Mouse (Mus musculus) liver, embryonic 13.5 days (tissue): ENCODE measurements around the gene Abcc2. TPM values are rescaled to one million over a fixed set of nuclear protein-coding genes. Genes with fewer than 3 reads are reported as not detected.

Source experiments
- ATAC-seq: fragments of 200-750 bp; cut with Nextera tagmentation; 2 replicates; pipeline ENCODE4 v1.8.0; 2017; ENCODE audit warnings: low read depth, mild to moderate bottlenecking, moderate number of reproducible peaks, moderate library complexity
- DNase-seq: peaks from one replicate; pipeline ENCODE4 v3.0.0; 2022
- H3K27ac ChIP-seq: fragments of 300-500 bp; sonication (generic); 2 replicates; pipeline ENCODE4 v1.5.1; 2015; ENCODE audit warnings: moderate library complexity, mild to moderate bottlenecking, inconsistent platforms
- H3K27me3 ChIP-seq: fragments of 300-500 bp; sonication (generic); 2 replicates; pipeline ENCODE4 v1.6.1; 2015; ENCODE audit warnings: mild to moderate bottlenecking, inconsistent platforms
- H3K36me3 ChIP-seq: fragments of 300-500 bp; sonication (generic); 2 replicates; pipeline ENCODE4 v1.6.1; 2015; ENCODE audit warnings: mild to moderate bottlenecking, inconsistent platforms
- H3K4me1 ChIP-seq: fragments of 300-500 bp; sonication (generic); replicated peaks from 2 replicates; pipeline ENCODE4 v1.6.1; 2015; ENCODE audit warnings: inconsistent platforms
- H3K4me2 ChIP-seq: fragments of 300-500 bp; sonication (generic); 2 replicates; pipeline ENCODE4 v1.6.1; 2015; ENCODE audit warnings: inconsistent platforms, mild to moderate bottlenecking, moderate library complexity
- H3K4me3 ChIP-seq: fragments of 300-500 bp; sonication (generic); replicated peaks from 2 replicates; pipeline ENCODE4 v1.5.1; 2015; ENCODE audit warnings: mild to moderate bottlenecking, inconsistent platforms
- H3K9ac ChIP-seq: fragments of 300-500 bp; sonication (generic); 2 replicates; pipeline ENCODE4 v1.6.1; 2015; ENCODE audit warnings: mild to moderate bottlenecking, inconsistent platforms
- H3K9me3 ChIP-seq: fragments of 300-500 bp; sonication (generic); replicated peaks from 2 replicates; pipeline ENCODE4 v1.6.1; 2016; ENCODE audit warnings: inconsistent platforms
- WGBS: fragments of 180-500 bp; shearing (Covaris S2); methylation state at CpG from one replicate; pipeline ENCODE4 v1.1.7; 2015; ENCODE audit not compliant: insufficient replicate concordance; 5-methylcytosine and 5-hydroxymethylcytosine counted together
- polyA plus RNA-seq: library from polyadenylated mRNA; unstranded; fragments of >200 nt; fragmentation: Nextera tagmentation; extraction: Ambion mirVana; gene quantifications from 2 replicates; pipeline ENCODE4 v1.2.1, GENCODE M21; 2015

Gene Abcc2
- polyA plus RNA-seq, 1 experiment from 2014 or later = 8.9 TPM

GRCm38 (mm10) chr19:43852837-43853545 lies 71.0 kb downstream of the Abcc2 start:
- Histone ChIP-seq H3K4me3 (no peak overlapping the region), H3K27me3 (no peaks in the 10 kb centered on the region), H3K9me3 (no peaks in the 10 kb centered on the region), H3K36me3 (peaks cover 38% of the 10 kb centered on the region), H3K9ac (no peak overlapping the region), H3K4me2 (no peak overlapping the region), H3K4me1 (no peaks in the 10 kb centered on the region), H3K27ac (no peak overlapping the region)
- DNase-seq = no peak
- 50% methylated on average over 7 of the region's 7 CpGs for WGBS
- ATAC-seq = no peak

GRCm38 (mm10) chr19:43857347-43857746 lies 75.4 kb downstream of the Abcc2 start:
- ATAC-seq = no peak
- Histone ChIP-seq H3K9me3 (no peaks in the 10 kb centered on the region), H3K4me2 (no peak overlapping the region), H3K9ac (no peak overlapping the region), H3K4me3 (no peak overlapping the region), H3K4me1 (no peaks in the 10 kb centered on the region), H3K27ac (no peak overlapping the region), H3K27me3 (no peaks in the 10 kb centered on the region), H3K36me3 (peaks cover 32% of the 10 kb centered on the region)
- DNase-seq = no peak
- WGBS = 74% methylated on average over 6 of the region's 6 CpGs

DNA sequence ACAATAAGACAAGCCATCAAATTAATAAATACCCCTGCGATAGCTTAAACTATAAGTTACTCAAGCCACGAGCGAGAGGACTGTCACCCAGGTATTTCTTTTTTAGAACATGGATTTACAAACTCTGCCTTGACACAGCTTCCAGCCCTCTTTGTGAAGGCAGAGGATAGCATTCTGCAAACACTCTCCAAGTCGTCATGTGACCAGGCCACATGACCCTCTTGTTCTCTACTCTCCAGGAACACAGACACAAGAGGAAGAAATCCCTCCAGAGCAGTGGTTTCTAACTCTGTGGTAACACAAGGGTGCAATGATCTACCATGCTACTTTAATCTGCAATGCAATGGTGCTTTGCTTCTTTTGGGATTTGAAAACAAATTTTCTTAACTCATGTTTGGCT lies 88.4 kb downstream of the Abcc2 start:
- no peak overlapping the region for H3K9ac ChIP-seq
- no peaks in the 10 kb centered on the region for H3K27me3 ChIP-seq
- H3K36me3 ChIP-seq = peaks cover 21% of the 10 kb centered on the region
- no peak overlapping the region for H3K27ac ChIP-seq
- no peaks in the 10 kb centered on the region for H3K9me3 ChIP-seq
- H3K4me1 ChIP-seq = no peaks in the 10 kb centered on the region; the same call in 1 of the 2 replicates
- H3K4me3 ChIP-seq = no peak overlapping the region
- no peak for DNase-seq
- H3K4me2 ChIP-seq = no peak overlapping the region
- 74% methylated on average over 4 of the region's 4 CpGs for WGBS
- no peak for ATAC-seq

DNA sequence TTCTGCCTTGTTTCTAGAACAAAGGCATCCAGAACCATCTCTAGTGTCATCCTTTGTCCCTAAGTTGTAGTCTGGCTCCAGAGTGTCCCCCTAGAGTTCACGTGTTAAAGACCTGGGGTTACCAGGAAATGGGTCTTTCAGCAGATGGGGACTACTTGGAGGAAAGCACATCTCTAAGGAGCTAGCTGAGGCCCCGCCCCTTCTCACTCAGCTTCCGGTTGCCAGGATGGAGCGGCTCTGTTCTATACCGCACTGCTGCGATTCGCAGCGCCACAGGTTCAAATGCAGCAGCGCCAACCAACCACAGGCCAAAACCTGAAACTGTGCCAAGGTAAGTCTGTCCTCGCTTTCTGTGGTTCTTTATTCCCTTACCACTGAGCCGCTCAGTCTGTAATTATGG lies 92.4 kb downstream of the Abcc2 start:
- no peak overlapping the region for H3K4me2 ChIP-seq
- H3K9ac ChIP-seq = no peak overlapping the region
- H3K4me3 ChIP-seq = no peak overlapping the region
- H3K36me3 ChIP-seq = peaks cover 10% of the 10 kb centered on the region; the same call in 1 of the 2 replicates
- 84% methylated on average over 11 of the region's 11 CpGs for WGBS
- no peaks in the 10 kb centered on the region; the same call in 1 of the 2 replicates for H3K4me1 ChIP-seq
- H3K9me3 ChIP-seq = no peaks in the 10 kb centered on the region
- DNase-seq = no peak
- H3K27ac ChIP-seq = no peak overlapping the region
- no peak for ATAC-seq
- H3K27me3 ChIP-seq = peaks cover 12% of the 10 kb centered on the region

GRCm38 (mm10) chr19:43875996-43876395 lies 94.0 kb downstream of the Abcc2 start:
- H3K9me3 ChIP-seq = no peaks in the 10 kb centered on the region
- H3K36me3 ChIP-seq = peaks cover 6% of the 10 kb centered on the region; the same call in 1 of the 2 replicates
- no peak overlapping the region for H3K27ac ChIP-seq
- WGBS = 58% methylated on average over 2 of the region's 2 CpGs
- H3K9ac ChIP-seq = no peak overlapping the region
- H3K4me2 ChIP-seq = no peak overlapping the region
- no peak overlapping the region for H3K4me3 ChIP-seq
- H3K4me1 ChIP-seq = peaks cover 7% of the 10 kb centered on the region; the same call in 1 of the 2 replicates
- ATAC-seq (no peak), DNase-seq (no peak)
- peaks cover 27% of the 10 kb centered on the region for H3K27me3 ChIP-seq

- Histone ChIP-seq H3K9me3 (no peaks in the 10 kb centered on the region), H3K4me3 (no peak overlapping the region), H3K4me1 (peaks cover 7% of the 10 kb centered on the region; the same call in 1 of the 2 replicates), H3K27me3 (peaks cover 27% of the 10 kb centered on the region), H3K4me2 (no peak overlapping the region), H3K36me3 (peaks cover 3% of the 10 kb centered on the region; the same call in 1 of the 2 replicates), H3K27ac (no peak overlapping the region), H3K9ac (no peak overlapping the region)
- DNase-seq = no peak
- 77% methylated on average over 8 of the region's 8 CpGs for WGBS
- ATAC-seq = no peak
Observed at GRCm38 (mm10) chr19:43877364-43877763, 95.4 kb downstream of the Abcc2 start.

GRCm38 (mm10) chr19:43878111-43879092 lies 96.4 kb downstream of the Abcc2 start:
- no peak for ATAC-seq
- no peaks in the 10 kb centered on the region for H3K9me3 ChIP-seq
- peaks cover 9% of the 10 kb centered on the region; the same call in 1 of the 2 replicates for H3K4me1 ChIP-seq
- H3K27me3 ChIP-seq = peaks cover 27% of the 10 kb centered on the region
- 26% methylated on average over 17 of the region's 17 CpGs for WGBS
- no peak overlapping the region for H3K27ac ChIP-seq
- H3K9ac ChIP-seq = no peak overlapping the region
- no peaks in the 10 kb centered on the region for H3K36me3 ChIP-seq
- peak overlapping the region; percentile 66 for H3K4me2 ChIP-seq
- DNase-seq = no peak
- peak overlapping the region; percentile 53 for H3K4me3 ChIP-seq

DNA sequence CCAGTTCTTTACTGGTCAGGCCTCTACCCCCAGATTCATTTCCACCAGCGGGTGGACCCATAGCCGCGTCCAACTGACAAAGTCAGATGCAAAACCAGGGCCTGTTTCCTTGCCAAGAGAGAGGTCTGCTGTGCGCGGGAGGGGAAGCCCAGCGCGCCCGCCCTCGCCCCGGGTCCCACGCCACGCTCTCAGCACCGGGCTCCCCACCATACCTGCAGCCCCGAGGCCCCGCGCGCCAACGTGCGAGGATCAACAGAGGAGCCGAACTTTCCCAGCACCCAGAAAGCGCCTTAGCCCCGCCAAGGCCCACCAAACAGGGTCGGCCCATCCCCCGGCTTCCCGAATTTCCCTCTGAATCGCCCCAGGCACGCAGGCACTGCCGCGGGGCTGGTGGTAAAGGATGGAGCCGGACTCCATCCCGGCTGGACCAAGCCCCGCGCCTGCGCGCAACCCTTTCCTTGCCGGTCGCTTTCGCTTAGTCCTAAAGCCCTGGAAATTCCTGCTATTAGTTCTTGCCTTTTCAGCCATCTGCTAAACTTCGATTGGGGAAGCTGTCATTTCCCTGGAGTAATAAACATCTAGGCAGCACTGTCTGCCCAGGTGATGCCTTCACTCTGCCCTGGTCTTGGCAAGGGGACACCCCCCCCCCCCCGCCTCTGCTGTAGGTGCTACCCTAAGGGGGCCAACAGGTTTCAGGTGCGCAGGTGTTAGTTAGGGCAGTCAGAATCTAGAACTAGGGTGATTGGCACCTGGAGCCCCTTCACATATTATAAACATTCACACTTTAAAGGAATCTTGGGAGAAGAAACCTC lies 97.6 kb downstream of the Abcc2 start:
- Histone ChIP-seq H3K4me2 (peak overlapping the region; percentile 66), H3K9me3 (no peaks in the 10 kb centered on the region), H3K4me3 (peak overlapping the region; percentile 53), H3K9ac (peak overlapping the region; percentile 61), H3K27ac (no peak overlapping the region), H3K4me1 (peaks cover 15% of the 10 kb centered on the region), H3K36me3 (no peaks in the 10 kb centered on the region), H3K27me3 (peaks cover 27% of the 10 kb centered on the region)
- WGBS = 2% methylated on average over 41 of the region's 41 CpGs
- ATAC-seq = peak; percentile 50; the same call in 1 of the 2 replicates
- DNase-seq = no peak

DNA sequence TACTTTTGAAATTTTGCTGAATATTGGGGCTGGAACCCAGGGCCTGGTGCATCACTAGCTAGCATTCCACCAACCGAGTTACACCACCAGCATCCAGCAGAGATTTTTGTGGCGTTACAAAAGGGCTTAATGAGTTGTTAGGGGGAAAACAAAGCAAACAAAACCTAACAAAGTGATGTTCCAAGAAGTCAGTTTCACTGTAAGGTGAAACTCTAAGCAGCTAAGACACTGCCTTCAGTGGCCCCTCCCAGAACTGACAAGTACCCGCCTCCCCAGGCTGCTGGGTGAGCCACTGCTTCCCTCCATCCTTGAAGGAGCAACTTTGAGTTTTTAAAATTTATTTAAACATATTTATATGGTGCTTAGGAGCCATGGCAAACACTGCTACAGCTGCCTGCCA lies 98.4 kb downstream of the Abcc2 start:
- no peak overlapping the region for H3K9ac ChIP-seq
- peaks cover 20% of the 10 kb centered on the region for H3K4me1 ChIP-seq
- H3K27me3 ChIP-seq = peaks cover 27% of the 10 kb centered on the region
- no peak overlapping the region for H3K4me3 ChIP-seq
- ATAC-seq (no peak), DNase-seq (no peak)
- no peaks in the 10 kb centered on the region for H3K9me3 ChIP-seq
- WGBS = 39% methylated on average over 3 of the region's 3 CpGs
- H3K27ac ChIP-seq = no peak overlapping the region
- H3K36me3 ChIP-seq = no peaks in the 10 kb centered on the region
- no peak overlapping the region for H3K4me2 ChIP-seq

DNA sequence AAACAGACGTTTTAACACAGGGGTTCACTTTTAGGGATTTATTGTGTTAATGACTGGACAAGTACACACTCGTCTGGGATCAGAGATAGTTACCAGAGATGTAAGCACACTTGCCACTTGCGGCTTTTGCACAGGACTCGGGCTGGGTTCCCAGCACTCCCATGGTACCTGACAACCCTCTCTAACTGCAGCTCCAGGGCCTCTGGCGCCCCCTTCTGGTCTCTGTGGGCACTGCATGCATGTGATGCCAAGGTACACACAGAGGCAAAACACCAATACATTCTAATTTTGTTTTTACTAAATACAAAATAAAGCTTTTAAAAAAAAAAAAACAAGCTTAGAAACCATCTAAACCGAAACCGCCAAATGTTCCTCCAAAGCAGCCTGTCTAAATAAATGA lies 99.6 kb downstream of the Abcc2 start:
- H3K27ac ChIP-seq = no peak overlapping the region
- H3K9ac ChIP-seq = no peak overlapping the region
- whole genome bisulfite sequencing = 68% methylated on average over 7 of the region's 7 CpGs
- peaks cover 27% of the 10 kb centered on the region for H3K27me3 ChIP-seq
- peaks cover 21% of the 10 kb centered on the region for H3K4me1 ChIP-seq
- ATAC-seq (no peak), DNase-seq (no peak)
- H3K9me3 ChIP-seq = no peaks in the 10 kb centered on the region
- no peak overlapping the region for H3K4me3 ChIP-seq
- no peak overlapping the region for H3K4me2 ChIP-seq
- H3K36me3 ChIP-seq = no peaks in the 10 kb centered on the region
